Mouse (Mus musculus): ENCODE measurements around the gene Tmem215. TPM values are rescaled to one million over a fixed set of nuclear protein-coding genes. Genes with fewer than 3 reads are reported as not detected.

Gene Tmem215
- total and polyA plus RNA-seq, 3 experiments: not detected

- Histone ChIP-seq H3K4me3 (ENCODE audit: control insufficient read depth in 1 of 2, insufficient read depth in 1 of 2, low read depth in 2 of 2, low read length in 2 of 2) (no peak overlapping the region), H3K9ac (ENCODE audit: control insufficient read depth, low read depth, low read length, poor library complexity, severe bottlenecking) (no peak overlapping the region), H3K27ac (ENCODE audit: control insufficient read depth, low read depth, low read length) (no peak overlapping the region), H3K36me3 (ENCODE audit: control insufficient read depth in 1 of 2, insufficient read depth in 2 of 2, low read length in 2 of 2) (no peaks in the 10 kb centered on the region), H3K27me3 (ENCODE audit: control insufficient read depth in 1 of 2, insufficient read depth in 2 of 2, low read length in 2 of 2) (peaks cover 1 to 2% of the 10 kb centered on the region in 2 experiments; a peak in 3 of 4 replicates), H3K79me2 (ENCODE audit: control insufficient read depth, insufficient read depth, low read length, poor library complexity) (no peaks in the 10 kb centered on the region), H3K4me1 (ENCODE audit: control insufficient read depth in 1 of 2, insufficient read depth in 2 of 2, low read length in 2 of 2) (no peaks in the 10 kb centered on the region), H3K9me3 (replicated peaks; ENCODE audit: insufficient read depth, low read length) (no peaks in the 10 kb centered on the region)
- DNase-seq (ENCODE audit: low read depth, low spot score): no peak
- TF ChIP-seq USF2 (IDR thresholded peaks at IDR 0.05; ENCODE audit: borderline replicate concordance in 1 of 2, insufficient read depth in 1 of 2, low read depth in 1 of 2, low read length in 2 of 2) (no peak), BHLHE40 (IDR thresholded peaks at IDR 0.05; ENCODE audit: borderline replicate concordance, low read depth, low read length) (no peak), CTCF (IDR thresholded peaks at IDR 0.05 in 2 of 3, conservative IDR thresholded peaks at IDR 0.05 in 1 of 3; ENCODE audit: control insufficient read depth in 1 of 3, insufficient read depth in 1 of 3, low read depth in 2 of 3, low read length in 3 of 3, poor library complexity in 1 of 3, severe bottlenecking in 1 of 3) (no peak), ZMIZ1 (IDR thresholded peaks at IDR 0.05; ENCODE audit: low read depth, low read length) (no peak), TAL1 (IDR thresholded peaks at IDR 0.05; ENCODE audit: low read length) (no peak), ZC3H11A (IDR thresholded peaks at IDR 0.05; ENCODE audit: low read depth, low read length) (no peak), RAD21 (IDR thresholded peaks at IDR 0.05; ENCODE audit: low read depth, low read length) (no peak), SMC3 (IDR thresholded peaks at IDR 0.05; ENCODE audit: low read depth, low read length) (no peak), JUND (IDR thresholded peaks at IDR 0.05; ENCODE audit: low read depth, low read length) (no peak), USF1 (IDR thresholded peaks at IDR 0.05; ENCODE audit: low read depth, low read length) (no peak), EP300 (IDR thresholded peaks at IDR 0.05; ENCODE audit: low read depth in 1 of 2, low read length in 2 of 2) (no peak), POLR2AphosphoS2 (IDR thresholded peaks at IDR 0.05; ENCODE audit: low read length) (no peak), ZKSCAN1 (IDR thresholded peaks at IDR 0.05; ENCODE audit: low read depth, low read length) (no peak), KAT2A (conservative IDR thresholded peaks at IDR 0.05; ENCODE audit: low read depth, low read length) (no peak), CHD2 (IDR thresholded peaks at IDR 0.05; ENCODE audit: low read length) (no peak), POLR2AphosphoS5 (IDR thresholded peaks at IDR 0.05; ENCODE audit: borderline replicate concordance, low read depth, low read length) (no peak), MAX (IDR thresholded peaks at IDR 0.05; ENCODE audit: low read length) (no peak), MAFK (IDR thresholded peaks at IDR 0.05; ENCODE audit: borderline replicate concordance, low read depth, low read length) (no peak), NRF1 (IDR thresholded peaks at IDR 0.05; ENCODE audit: insufficient read depth, low read depth, low read length, poor library complexity, severe bottlenecking) (no peak), MEF2A (IDR thresholded peaks at IDR 0.05; ENCODE audit: extremely low read depth, insufficient replicate concordance, low read depth, low read length, poor library complexity, severe bottlenecking) (no peak)
Measured at GRCm38 (mm10) chr4:40472700-40473530, 935 bp downstream of the Tmem215 start.
